ENCODE assay signal across 8 mouse cellular contexts in genomic region chr3:88220842-88221241, GRCm38 (mm10). TPM values are rescaled to one million over a fixed set of nuclear protein-coding genes. Genes with fewer than 3 reads are reported as not detected.
DNase-seq lines count a peak whose midpoint lies in the region; ATAC-seq lines count a peak whose summit lies in the region.

No protein-coding gene starts in this region.

- H3K27me3 ChIP-seq in forebrain, embryonic 10.5 days (ENCODE audit: poor library complexity, severe bottlenecking), result peaks cover 100% of the 10 kb centered on the region
- no peaks in the 10 kb centered on the region for H3K27me3 ChIP-seq in hindbrain, embryonic 16.5 days (replicated peaks; ENCODE audit: control insufficient read depth, insufficient read depth, low read length)
- no peaks in the 10 kb centered on the region for H3K27me3 ChIP-seq in neural tube, embryonic 14.5 days (ENCODE audit: control insufficient read depth, insufficient read depth, low read length)

- DNase-seq in B cell, adult 2 months, result peak; percentile 72 to 74
- DNase-seq in R1 (ENCODE audit: low read depth, low spot score), result peak; percentile 91
- no peak for DNase-seq in forebrain, embryonic 10.5 days (ENCODE audit: extremely low spot score, low spot score)
- peak; percentile 32 to 59 for DNase-seq in lung, adult 18-20 months
- DNase-seq in frontal cortex, postnatal 14 days (ENCODE audit: low spot score in 2 of 2), result no peak

- peaks cover 96% of the 10 kb centered on the region for H3K36me3 ChIP-seq in forebrain, embryonic 10.5 days (replicated peaks)
- peaks cover 7% of the 10 kb centered on the region; the same call in 1 of the 2 replicates for H3K36me3 ChIP-seq in hindbrain, embryonic 16.5 days (ENCODE audit: control insufficient read depth, insufficient read depth, low read length)
- peaks cover 31% of the 10 kb centered on the region for H3K36me3 ChIP-seq in neural tube, embryonic 14.5 days (ENCODE audit: control insufficient read depth, insufficient read depth, low read length)

- peak overlapping the region; percentile 71 for H3K4me2 ChIP-seq in hindbrain, embryonic 16.5 days (ENCODE audit: low read length)
- peak overlapping the region; percentile 93 for H3K4me2 ChIP-seq in neural tube, embryonic 14.5 days (ENCODE audit: low read depth, low read length)

- peak overlapping the region; percentile 78 for H3K4me3 ChIP-seq in forebrain, embryonic 10.5 days
- no peak overlapping the region; the same call in 1 of the 2 replicates for H3K4me3 ChIP-seq in hindbrain, embryonic 16.5 days (ENCODE audit: low read length)
- peak overlapping the region; percentile 3; the same call in 1 of the 2 replicates for H3K4me3 ChIP-seq in neural tube, embryonic 14.5 days (ENCODE audit: low read depth, low read length)

- peaks cover 99% of the 10 kb centered on the region for H3K4me1 ChIP-seq in forebrain, embryonic 10.5 days
- H3K4me1 ChIP-seq in hindbrain, embryonic 16.5 days (ENCODE audit: control insufficient read depth, insufficient read depth, low read depth, low read length), result peaks cover 50% of the 10 kb centered on the region
- H3K4me1 ChIP-seq in neural tube, embryonic 14.5 days (ENCODE audit: control insufficient read depth, insufficient read depth, low read length), result peaks cover 50% of the 10 kb centered on the region

- H3K27ac ChIP-seq in forebrain, embryonic 10.5 days, result peak overlapping the region; percentile 98
- H3K27ac ChIP-seq in hindbrain, embryonic 16.5 days (ENCODE audit: low read depth, low read length), result peak overlapping the region; percentile 95
- H3K27ac ChIP-seq in neural tube, embryonic 14.5 days (ENCODE audit: low read depth, low read length), result peak overlapping the region; percentile 89

- no peaks in the 10 kb centered on the region for H3K9me3 ChIP-seq in forebrain, embryonic 10.5 days
- no peaks in the 10 kb centered on the region for H3K9me3 ChIP-seq in hindbrain, embryonic 16.5 days (ENCODE audit: control insufficient read depth, low read length)
- H3K9me3 ChIP-seq in neural tube, embryonic 14.5 days (ENCODE audit: control insufficient read depth, low read length), result no peaks in the 10 kb centered on the region

- H3K9ac ChIP-seq in hindbrain, embryonic 16.5 days (ENCODE audit: low read depth, low read length), result peak overlapping the region; percentile 47
- peak overlapping the region; percentile 56 for H3K9ac ChIP-seq in neural tube, embryonic 14.5 days (replicated peaks; ENCODE audit: low read depth, low read length)

- no peak for ATAC-seq in hindbrain, embryonic 16.5 days
- no peak for ATAC-seq in neural tube, embryonic 14.5 days (ENCODE audit: low read depth)
- no peak for ATAC-seq in cerebellum, adult (ENCODE audit: insufficient number of reproducible peaks, low FRiP score, low TSS enrichment)

- 9% methylated on average over 6 of the region's 6 CpGs for WGBS in forebrain, embryonic 10.5 days
- WGBS in hindbrain, embryonic 16.5 days, result 4% methylated on average over 6 of the region's 6 CpGs
- 4% methylated on average over 6 of the region's 6 CpGs for WGBS in neural tube, embryonic 14.5 days

RNA-seq across cellular contexts. Expression of gene Rhbg, which starts 33.7 kb away (rescaled TPM):
- 0.37 and 0.38 TPM in 2 replicates for polyA plus RNA-seq in forebrain, embryonic 10.5 days (2016; fragmentation: Nextera tagmentation; extraction: Ambion mirVana)
- 0.52 and 0.99 TPM in 2 replicates for polyA plus RNA-seq in hindbrain, embryonic 16.5 days (2015; fragmentation: Nextera tagmentation; extraction: Ambion mirVana)
- polyA plus RNA-seq in neural tube, embryonic 14.5 days (2014; fragmentation: Nextera tagmentation; extraction: Ambion mirVana), result 0.51 and 0.85 TPM in 2 replicates

Comparison
In these comparisons a context has a peak if more than half of its experiments do, and no peak if none do; other contexts are left out.
1. DNase-seq: peak in B cell, adult 2 months (2 of 2), R1 (single experiment) and lung, adult 18-20 months (2 of 2); none in forebrain, embryonic 10.5 days (single experiment) and frontal cortex, postnatal 14 days (0 of 2).
2. Peak in every context shown above with its lines, with median percentiles within 50 percentile points of each other: H3K27ac ChIP-seq.